Mouse (Mus musculus): ENCODE results near the gene Bloc1s2. TPM values are rescaled to one million over a fixed set of nuclear protein-coding genes. Genes with fewer than 3 reads are reported as not detected.

The Bloc1s2 gene
- polyA plus RNA-seq, 1 experiment from 2014 or later: 158 TPM

Other genes starting within 250 kb of the Bloc1s2 start
- gene Dnmbp, start 206.3 kb downstream of the Bloc1s2 start, polyA plus RNA-seq (2015; fragmentation: Nextera tagmentation; extraction: Ambion mirVana): 8.1 and 8.9 TPM in 2 replicates
- 0.26 and 0.70 TPM in 2 replicates for gene Cpn1, start 159.9 kb downstream of the Bloc1s2 start, polyA plus RNA-seq (2015; fragmentation: Nextera tagmentation; extraction: Ambion mirVana)
- 0.07 TPM in 1 of 2 replicates, not detected in the other for gene Cyp2c23, start 117.2 kb downstream of the Bloc1s2 start, polyA plus RNA-seq (2015; fragmentation: Nextera tagmentation; extraction: Ambion mirVana)
- gene Erlin1, start 76.7 kb downstream of the Bloc1s2 start, polyA plus RNA-seq (2015; fragmentation: Nextera tagmentation; extraction: Ambion mirVana): 21.7 and 23.3 TPM in 2 replicates
- 54.3 and 57.0 TPM in 2 replicates for gene Chuk, start 39.0 kb downstream of the Bloc1s2 start, polyA plus RNA-seq (2015; fragmentation: Nextera tagmentation; extraction: Ambion mirVana)
- gene Cwf19l1, start 10.6 kb downstream of the Bloc1s2 start, polyA plus RNA-seq (2015; fragmentation: Nextera tagmentation; extraction: Ambion mirVana): 28.0 TPM in 2 replicates
- 0.75 and 1.4 TPM in 2 replicates for gene Pkd2l1, start 46.0 kb upstream of the Bloc1s2 start, polyA plus RNA-seq (2015; fragmentation: Nextera tagmentation; extraction: Ambion mirVana)
- gene Scd3, start 56.8 kb upstream of the Bloc1s2 start, polyA plus RNA-seq (2015; fragmentation: Nextera tagmentation; extraction: Ambion mirVana): 4.9 and 6.6 TPM in 2 replicates
- gene Scd2, start 147.2 kb upstream of the Bloc1s2 start, polyA plus RNA-seq (2015; fragmentation: Nextera tagmentation; extraction: Ambion mirVana): 290 and 322 TPM in 2 replicates
- 0.16 and 0.21 TPM in 2 replicates for gene Scd4, start 186.6 kb upstream of the Bloc1s2 start, polyA plus RNA-seq (2015; fragmentation: Nextera tagmentation; extraction: Ambion mirVana)